21 mouse cellular contexts compared by ENCODE assay signal in genomic region chr6:87845031-87845695, GRCm38 (mm10). TPM values are rescaled to one million over a fixed set of nuclear protein-coding genes. Genes with fewer than 3 reads are reported as not detected.
DNase-seq lines count a peak whose midpoint lies in the region; ATAC-seq lines count a peak whose summit lies in the region.
"Had no signal": no experiment of that assay in that cellular context is flagged by ENCODE, and none has a peak within 500 bp of the region (broad histone marks: within the 10 kb centered on the region; RNA-seq: fewer than 3 reads in every experiment).

No protein-coding gene starts in this region.

- H3K9ac ChIP-seq in forebrain, embryonic 12.5 days = no peak overlapping the region
- H3K9ac ChIP-seq: embryonic facial prominence, embryonic 13.5 days; forebrain, embryonic 13.5 days; forebrain, postnatal 0 days; heart, embryonic 13.5 days; hindbrain, embryonic 15.5 days had no signal

- H3K4me1 ChIP-seq in forebrain, embryonic 12.5 days = peaks cover 23% of the 10 kb centered on the region

- H3K27me3 ChIP-seq in forebrain, embryonic 12.5 days = no peaks in the 10 kb centered on the region
- H3K27me3 ChIP-seq: embryonic facial prominence, embryonic 13.5 days; forebrain, embryonic 13.5 days; heart, embryonic 13.5 days; hindbrain, embryonic 15.5 days had no signal

- ATAC-seq in cerebellum, adult (ENCODE audit: insufficient number of reproducible peaks, low FRiP score, low TSS enrichment) = no peak
- no peak for ATAC-seq in forebrain, embryonic 12.5 days (ENCODE audit: low FRiP score)
- ATAC-seq: CD4-positive, CD25-positive, alpha-beta regulatory T cell, adult 4 months; forebrain, embryonic 13.5 days; forebrain, postnatal 0 days; intestine, embryonic 16.5 days had no signal

- no peaks in the 10 kb centered on the region for H3K9me3 ChIP-seq in forebrain, embryonic 12.5 days
- H3K9me3 ChIP-seq: embryonic facial prominence, embryonic 13.5 days; forebrain, embryonic 13.5 days; G1E; heart, embryonic 13.5 days; hindbrain, embryonic 15.5 days had no signal

- DNase-seq in cerebellum, adult 11 months = peak; percentile 52
- DNase-seq in brain, adult 2 months (ENCODE audit: low read depth, low spot score) = peak; percentile 78
- DNase-seq in cerebellum, adult 9-10 months = peak; percentile 82
- peak; percentile 69 to 74 for DNase-seq in cerebellum, postnatal 25 days
- no peak for DNase-seq in layer of hippocampus, postnatal 36 days
- DNase-seq: adrenal gland, postnatal 10 days; B cell, adult 2 months; forebrain, postnatal 0 days; gastrocnemius, adult 2 months; gastrocnemius, postnatal 36 days; heart, adult 11 months; heart, postnatal 36 days had no signal

- WGBS in forebrain, embryonic 12.5 days = 91% methylated on average over 13 of the region's 13 CpGs

- H3K36me3 ChIP-seq in forebrain, embryonic 12.5 days (replicated peaks) = peaks cover 50% of the 10 kb centered on the region

- no peak overlapping the region for H3K4me3 ChIP-seq in forebrain, embryonic 12.5 days (replicated peaks)
- H3K4me3 ChIP-seq: embryonic facial prominence, embryonic 13.5 days; forebrain, embryonic 13.5 days; gastrocnemius, adult 2 months; heart, embryonic 13.5 days; hindbrain, embryonic 15.5 days had no signal

- no peak overlapping the region for H3K27ac ChIP-seq in forebrain, embryonic 12.5 days
- H3K27ac ChIP-seq: embryonic facial prominence, embryonic 13.5 days; forebrain, embryonic 13.5 days; gastrocnemius, adult 2 months; heart, embryonic 13.5 days; hindbrain, embryonic 15.5 days had no signal

- no peak overlapping the region for H3K4me2 ChIP-seq in forebrain, embryonic 12.5 days
- H3K4me2 ChIP-seq: embryonic facial prominence, embryonic 13.5 days; forebrain, embryonic 13.5 days; heart, embryonic 13.5 days; hindbrain, embryonic 15.5 days had no signal

RNA-seq across cellular contexts. Expression of gene Cnbp, which starts 5.7 kb away (rescaled TPM):
- total RNA-seq in layer of hippocampus, postnatal 36 days (2021) = 100 to 1,000 TPM; 254 to 269 TPM
- 1,030 and 1,055 TPM in 2 replicates for polyA plus RNA-seq in forebrain, embryonic 12.5 days (2016; fragmentation: Nextera tagmentation; extraction: Ambion mirVana)

RNA-seq across cellular contexts. Expression of gene Isy1, which starts 6.6 kb away (rescaled TPM):
- 10 to 100 TPM; 29.6 to 30.0 TPM for total RNA-seq in layer of hippocampus, postnatal 36 days (2021)
- polyA plus RNA-seq in forebrain, embryonic 12.5 days (2016; fragmentation: Nextera tagmentation; extraction: Ambion mirVana) = 68.1 and 71.2 TPM in 2 replicates

RNA-seq across cellular contexts. Expression of gene Gm45140, which starts 9.6 kb away (rescaled TPM):
- 1 to 10 TPM; 1.8 to 3.4 TPM for total RNA-seq in layer of hippocampus, postnatal 36 days (2021)
- polyA plus RNA-seq in forebrain, embryonic 12.5 days (2016; fragmentation: Nextera tagmentation; extraction: Ambion mirVana) = 3.2 and 3.3 TPM in 2 replicates

RNA-seq across cellular contexts. Expression of gene Rab43, which starts 33.2 kb away (rescaled TPM):
- 10 to 100 TPM; 15.5 to 16.7 TPM for total RNA-seq in layer of hippocampus, postnatal 36 days (2021)
- 7.7 and 9.2 TPM in 2 replicates for polyA plus RNA-seq in forebrain, embryonic 12.5 days (2016; fragmentation: Nextera tagmentation; extraction: Ambion mirVana)

RNA-seq across cellular contexts. Expression of gene Copg1, which starts 42.5 kb away (rescaled TPM):
- total RNA-seq in layer of hippocampus, postnatal 36 days (2021) = 100 to 1,000 TPM; 238 to 252 TPM
- polyA plus RNA-seq in forebrain, embryonic 12.5 days (2016; fragmentation: Nextera tagmentation; extraction: Ambion mirVana) = 142 and 153 TPM in 2 replicates

Comparison
In these comparisons a context has a peak if more than half of its experiments do, and no peak if none do; other contexts are left out.
1. DNase-seq: peak in cerebellum, adult 11 months (single experiment), brain, adult 2 months (single experiment), cerebellum, adult 9-10 months (single experiment) and cerebellum, postnatal 25 days (2 of 2); none in layer of hippocampus, postnatal 36 days (0 of 2).